Mouse (Mus musculus) intestine, embryonic 15.5 days (tissue): ENCODE measurements around the gene 1700029F12Rik. TPM values are rescaled to one million over a fixed set of nuclear protein-coding genes. Genes with fewer than 3 reads are reported as not detected.

Experiments used
- ATAC-seq: fragments of 200-750 bp; cut with Nextera tagmentation; 2 replicates; pipeline ENCODE4 v1.8.0; 2017; ENCODE audit warnings: moderate TSS enrichment, moderate library complexity
- H3K27ac ChIP-seq: fragments of 300-500 bp; sonication (generic); 2 replicates; pipeline ENCODE4 v1.5.1; 2015; ENCODE audit warnings: mild to moderate bottlenecking, inconsistent platforms
- H3K27me3 ChIP-seq: fragments of 300-500 bp; sonication (generic); replicated peaks from 2 replicates; pipeline ENCODE4 v1.6.1; 2015; ENCODE audit warnings: inconsistent platforms
- H3K36me3 ChIP-seq: fragments of 300-500 bp; sonication (generic); 2 replicates; pipeline ENCODE4 v1.6.1; 2015; ENCODE audit warnings: inconsistent platforms
- H3K4me1 ChIP-seq: fragments of 300-500 bp; sonication (generic); replicated peaks from 2 replicates; pipeline ENCODE4 v1.6.1; 2015; ENCODE audit warnings: inconsistent platforms
- H3K4me2 ChIP-seq: fragments of 300-500 bp; sonication (generic); replicated peaks from 2 replicates; pipeline ENCODE4 v1.6.1; 2015; ENCODE audit warnings: mild to moderate bottlenecking, inconsistent platforms
- H3K4me3 ChIP-seq: fragments of 300-500 bp; sonication (generic); replicated peaks from 2 replicates; pipeline ENCODE4 v1.5.1; 2015; ENCODE audit warnings: inconsistent platforms
- H3K9ac ChIP-seq: fragments of 300-500 bp; sonication (generic); 2 replicates; pipeline ENCODE4 v1.6.1; 2015; ENCODE audit warnings: inconsistent platforms
- H3K9me3 ChIP-seq: fragments of 300-500 bp; sonication (generic); 2 replicates; pipeline ENCODE4 v1.6.1; 2016; ENCODE audit warnings: inconsistent platforms
- WGBS: fragments of 180-500 bp; shearing (Covaris S2); methylation state at CpG from one replicate; pipeline ENCODE4 v1.1.7; 2015; 5-methylcytosine and 5-hydroxymethylcytosine counted together
- polyA plus RNA-seq: library from polyadenylated mRNA; unstranded; fragments of >200 nt; fragmentation: Nextera tagmentation; extraction: Ambion mirVana; gene quantifications from 2 replicates; pipeline ENCODE4 v1.2.1, GENCODE M21; 2015

1700029F12Rik gene
- not detected in 2 replicates for polyA plus RNA-seq

DNA sequence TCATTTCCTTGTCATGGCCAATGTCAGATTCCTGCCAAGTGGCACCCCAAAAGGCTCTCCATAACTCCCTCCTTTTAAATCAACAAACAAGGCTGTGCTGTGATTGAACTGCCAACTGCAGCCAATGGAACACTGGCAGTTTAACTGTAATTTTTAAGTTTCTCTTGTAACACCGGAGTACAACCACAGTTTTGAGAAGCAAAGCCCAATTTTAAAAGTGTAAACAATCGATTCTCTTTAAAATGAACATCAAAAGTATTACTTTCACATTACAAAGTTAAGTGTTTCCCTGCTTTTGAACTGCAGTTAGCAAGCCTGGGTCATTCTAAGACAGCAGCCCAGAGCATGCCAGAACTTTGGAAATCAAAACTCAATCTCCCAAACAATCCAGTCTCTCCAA, at the start of gene 1700029F12Rik:
Gene 1700029F12Rik (minus strand): TSS at position 101 of the 400 bp plus-strand sequence.
- Histone ChIP-seq H3K4me3 (no peak within 1 kb of the TSS), H3K9me3 (no peaks in the 10 kb centered on the region), H3K4me2 (no peak within 1 kb of the TSS), H3K27me3 (no peaks in the 10 kb centered on the region), H3K36me3 (no peaks in the 10 kb centered on the region), H3K4me1 (no peaks in the 10 kb centered on the region), H3K9ac (no peak within 1 kb of the TSS), H3K27ac (no peak within 1 kb of the TSS)
- WGBS = 86% methylated on average over 2 of the region's 2 CpGs
- no peak for ATAC-seq

- Histone ChIP-seq H3K4me3 (no peak overlapping the region), H3K36me3 (no peaks in the 10 kb centered on the region), H3K9me3 (no peaks in the 10 kb centered on the region), H3K27ac (no peak overlapping the region), H3K4me2 (no peak overlapping the region), H3K4me1 (no peaks in the 10 kb centered on the region), H3K9ac (no peak overlapping the region), H3K27me3 (no peaks in the 10 kb centered on the region)
- WGBS = 78% methylated on average over 7 of the region's 7 CpGs
- ATAC-seq = peak; percentile 34; the same call in 1 of the 2 replicates
Observed at GRCm38 (mm10) chr13:97082432-97082831, 48.3 kb upstream of the 1700029F12Rik start.

DNA sequence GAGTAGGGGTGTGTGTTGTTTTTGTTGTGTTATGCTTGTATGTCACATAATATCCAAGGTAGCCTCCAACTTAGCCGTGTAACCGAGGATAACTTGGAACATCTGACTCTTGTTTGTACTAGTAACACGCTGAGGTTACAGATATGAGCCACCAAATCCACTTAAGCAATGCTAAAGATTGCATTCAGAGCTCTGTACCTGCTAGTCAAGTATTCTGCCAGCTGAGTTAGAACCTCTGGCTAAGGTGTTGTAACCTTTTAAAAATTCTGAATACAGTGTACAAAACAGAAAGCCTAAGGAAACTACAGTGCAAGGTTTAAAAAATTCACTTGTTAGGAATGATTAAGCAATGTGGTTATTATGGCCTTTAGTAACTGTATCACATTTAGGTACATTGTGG, 46.5 kb upstream of the 1700029F12Rik start:
- no peaks in the 10 kb centered on the region for H3K27me3 ChIP-seq
- H3K36me3 ChIP-seq = no peaks in the 10 kb centered on the region
- no peak overlapping the region for H3K9ac ChIP-seq
- no peaks in the 10 kb centered on the region for H3K9me3 ChIP-seq
- no peak overlapping the region for H3K4me3 ChIP-seq
- H3K27ac ChIP-seq = no peak overlapping the region
- no peaks in the 10 kb centered on the region for H3K4me1 ChIP-seq
- H3K4me2 ChIP-seq = no peak overlapping the region
- no peak for ATAC-seq
- 94% methylated on average over 3 of the region's 3 CpGs for WGBS

- 72% methylated on average over 2 of the region's 2 CpGs for whole genome bisulfite sequencing
- Histone ChIP-seq H3K36me3 (no peaks in the 10 kb centered on the region), H3K27me3 (no peaks in the 10 kb centered on the region), H3K9ac (no peak overlapping the region), H3K27ac (no peak overlapping the region), H3K9me3 (no peaks in the 10 kb centered on the region), H3K4me3 (no peak overlapping the region), H3K4me1 (no peaks in the 10 kb centered on the region), H3K4me2 (no peak overlapping the region)
- ATAC-seq = no peak
Observed at GRCm38 (mm10) chr13:97080201-97080600, 46.0 kb upstream of the 1700029F12Rik start.

DNA sequence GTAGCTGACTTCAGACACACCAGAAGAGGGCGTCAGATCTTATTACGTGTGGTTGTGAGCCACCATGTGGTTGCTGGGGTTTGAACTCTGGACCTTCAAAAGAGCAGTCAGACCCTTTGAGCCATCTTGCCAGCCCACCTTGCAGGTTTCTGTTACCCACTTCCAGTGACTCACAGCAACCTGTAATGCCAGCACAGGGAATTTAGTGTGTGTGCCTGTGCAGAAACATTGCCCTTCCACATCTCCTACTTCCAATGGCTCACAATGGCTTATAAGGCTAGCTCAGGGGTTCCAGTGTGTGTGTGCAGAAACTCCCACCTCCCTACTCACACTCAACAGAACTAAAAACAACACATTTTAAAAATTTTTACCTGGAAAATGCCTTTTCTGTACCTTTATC, 43.4 kb upstream of the 1700029F12Rik start:
- Histone ChIP-seq H3K4me1 (no peaks in the 10 kb centered on the region), H3K36me3 (no peaks in the 10 kb centered on the region), H3K4me3 (no peak overlapping the region), H3K27me3 (no peaks in the 10 kb centered on the region), H3K27ac (no peak overlapping the region), H3K4me2 (no peak overlapping the region), H3K9ac (no peak overlapping the region), H3K9me3 (no peaks in the 10 kb centered on the region)
- WGBS = 91% methylated on average over 2 of the region's 2 CpGs
- ATAC-seq = no peak

DNA sequence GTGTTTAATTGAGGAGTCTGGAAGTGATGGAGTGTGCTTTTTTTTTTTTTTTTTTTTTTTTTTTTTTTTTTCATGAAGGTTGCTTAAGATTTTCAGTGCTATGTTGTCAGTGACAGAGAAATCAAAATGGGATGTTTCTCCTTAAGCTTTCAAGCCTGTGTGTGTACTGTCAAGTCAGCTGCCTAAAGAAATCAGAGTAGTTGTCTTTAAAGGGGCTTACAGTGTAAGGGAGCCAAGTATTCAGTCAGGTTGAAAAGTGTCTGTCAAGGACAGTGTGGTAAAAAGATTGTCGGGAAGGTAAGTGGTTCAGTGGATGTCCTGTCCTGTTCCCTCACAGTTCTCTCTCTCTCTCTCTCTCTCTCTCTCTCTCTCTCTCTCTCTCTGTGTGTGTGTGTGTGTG, 39.3 kb upstream of the 1700029F12Rik start:
- H3K9ac ChIP-seq = no peak overlapping the region
- peaks cover 5% of the 10 kb centered on the region; the same call in 1 of the 2 replicates for H3K4me1 ChIP-seq
- H3K4me2 ChIP-seq = no peak overlapping the region
- 72% methylated on average over 1 of the region's 1 CpGs for WGBS
- H3K27me3 ChIP-seq = no peaks in the 10 kb centered on the region; the same call in 1 of the 2 replicates
- ATAC-seq = no peak
- H3K4me3 ChIP-seq = no peak overlapping the region
- H3K27ac ChIP-seq = no peak overlapping the region
- no peaks in the 10 kb centered on the region for H3K36me3 ChIP-seq
- no peaks in the 10 kb centered on the region for H3K9me3 ChIP-seq

DNA sequence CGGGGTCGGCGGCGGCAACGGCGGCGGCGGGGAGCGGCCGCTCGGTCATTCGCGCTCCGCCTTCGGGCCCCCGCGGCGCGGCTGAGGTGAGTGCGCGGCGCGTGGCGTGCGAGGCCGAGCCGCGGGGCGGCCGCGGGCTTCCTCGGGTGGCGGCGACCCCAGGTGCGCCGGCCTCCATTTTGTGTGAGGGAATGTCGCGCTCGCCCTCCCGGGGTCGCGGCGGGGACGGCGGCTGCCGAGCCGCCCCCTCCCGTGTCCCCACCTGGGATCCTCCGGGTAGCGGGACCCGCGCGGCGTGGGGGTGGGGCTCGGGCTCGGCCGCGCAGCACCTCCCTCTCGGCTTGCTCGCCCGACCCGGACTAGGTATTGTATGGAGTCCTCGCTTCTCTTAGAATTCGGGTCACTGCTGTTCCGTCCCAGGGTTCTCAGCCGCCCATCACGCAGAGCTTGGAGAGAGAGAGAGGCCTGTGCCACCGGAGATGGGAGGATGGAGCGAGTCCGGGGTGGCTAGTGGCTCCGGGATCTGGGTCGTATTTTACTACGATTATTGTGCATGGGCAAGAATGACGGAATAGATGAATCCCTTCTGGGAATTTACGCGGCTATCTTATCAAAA, 37.6 kb upstream of the 1700029F12Rik start:
- Histone ChIP-seq H3K9me3 (no peaks in the 10 kb centered on the region), H3K9ac (peak overlapping the region; percentile 57), H3K4me3 (peak overlapping the region; percentile 82), H3K4me1 (peaks cover 5% of the 10 kb centered on the region; the same call in 1 of the 2 replicates), H3K27ac (no peak overlapping the region), H3K4me2 (peak overlapping the region; percentile 98), H3K27me3 (no peaks in the 10 kb centered on the region; the same call in 1 of the 2 replicates), H3K36me3 (no peaks in the 10 kb centered on the region)
- peak; percentile 71 for ATAC-seq
- WGBS = under 1% methylated on average over 59 of the region's 76 CpGs

DNA sequence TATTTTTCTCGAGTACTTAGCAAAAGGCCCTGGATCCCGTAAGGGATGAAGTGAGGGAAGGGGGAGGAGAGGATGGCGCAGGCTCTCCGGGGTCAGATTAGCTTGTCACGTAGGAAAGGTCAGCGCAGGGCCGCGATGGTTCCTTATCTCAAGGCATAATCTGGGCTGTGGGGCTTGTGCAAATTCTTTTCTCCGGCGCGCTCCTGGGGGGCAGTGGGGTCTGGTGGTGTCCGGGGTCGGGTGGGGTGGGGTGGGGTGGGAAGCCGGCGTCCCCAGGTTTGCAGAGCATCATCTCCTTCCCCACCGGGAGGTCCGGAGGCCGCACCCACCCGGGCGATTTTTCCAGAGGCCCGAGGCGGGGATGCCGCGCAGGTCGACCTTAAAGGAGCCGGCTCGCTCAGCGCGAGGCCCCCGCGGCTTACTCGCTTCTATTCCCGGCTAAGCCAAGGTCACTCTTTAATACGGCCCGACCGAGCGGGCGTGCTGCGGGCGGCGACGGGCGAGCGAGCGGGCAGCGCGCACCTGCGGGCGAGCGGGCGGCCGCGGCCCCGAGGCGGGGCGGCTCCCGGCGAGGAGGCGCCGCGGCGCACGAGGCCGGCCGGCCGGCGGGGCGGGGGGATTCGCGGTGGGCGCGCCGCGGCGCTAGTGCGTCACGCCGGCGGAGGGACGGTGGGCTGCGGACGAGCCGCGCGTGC, 36.9 kb upstream of the 1700029F12Rik start:
- Histone ChIP-seq H3K9me3 (no peaks in the 10 kb centered on the region), H3K9ac (peak overlapping the region; percentile 57), H3K27me3 (no peaks in the 10 kb centered on the region; the same call in 1 of the 2 replicates), H3K4me1 (peaks cover 5% of the 10 kb centered on the region; the same call in 1 of the 2 replicates), H3K4me3 (peak overlapping the region; percentile 82), H3K27ac (no peak overlapping the region), H3K4me2 (peak overlapping the region; percentile 98), H3K36me3 (no peaks in the 10 kb centered on the region)
- 1% methylated on average over 71 of the region's 85 CpGs for WGBS
- ATAC-seq = peak; percentile 81

- H3K36me3 ChIP-seq = no peaks in the 10 kb centered on the region
- 71% methylated on average over 8 of the region's 8 CpGs for WGBS
Observed at GRCm38 (mm10) chr13:97068151-97068550, 34.0 kb upstream of the 1700029F12Rik start.

DNA sequence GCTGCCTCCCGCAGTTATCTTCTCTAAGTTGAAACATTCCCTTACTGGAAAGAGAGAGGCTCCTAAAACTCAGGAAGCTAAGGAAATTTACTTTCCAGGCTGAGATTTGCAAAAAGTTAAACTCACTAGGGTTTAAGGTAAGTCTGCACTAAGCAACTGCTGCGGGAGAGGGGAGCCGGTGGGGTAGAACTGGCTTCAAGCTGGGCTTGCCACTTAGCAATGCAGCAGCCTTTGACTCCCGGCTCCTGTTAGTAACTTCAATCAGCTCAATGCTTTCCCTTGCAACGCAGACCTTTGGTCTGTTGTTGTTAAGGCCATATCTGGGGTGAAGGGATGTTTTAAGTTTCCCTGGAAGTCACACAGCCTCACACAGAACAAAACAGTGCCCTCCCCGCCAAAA, 33.5 kb upstream of the 1700029F12Rik start:
- 28% methylated on average over 6 of the region's 6 CpGs for WGBS
- Histone ChIP-seq H3K9ac (no peak overlapping the region), H3K27me3 (no peaks in the 10 kb centered on the region; the same call in 1 of the 2 replicates), H3K4me3 (no peak overlapping the region), H3K36me3 (no peaks in the 10 kb centered on the region), H3K9me3 (no peaks in the 10 kb centered on the region), H3K4me1 (peaks cover 5% of the 10 kb centered on the region; the same call in 1 of the 2 replicates), H3K27ac (no peak overlapping the region), H3K4me2 (no peak overlapping the region)
- no peak for ATAC-seq

More at GRCm38 (mm10) chr13:97068151-97068550, 34.0 kb upstream of the 1700029F12Rik start:
- Histone ChIP-seq H3K27ac (no peak overlapping the region), H3K4me1 (peaks cover 5% of the 10 kb centered on the region; the same call in 1 of the 2 replicates), H3K4me3 (no peak overlapping the region), H3K27me3 (no peaks in the 10 kb centered on the region; the same call in 1 of the 2 replicates), H3K9ac (no peak overlapping the region), H3K9me3 (no peaks in the 10 kb centered on the region), H3K4me2 (no peak overlapping the region)
- ATAC-seq = no peak

- Histone ChIP-seq H3K27me3 (no peaks in the 10 kb centered on the region; the same call in 1 of the 2 replicates), H3K4me3 (no peak within 1 kb of the TSS), H3K4me1 (peaks cover 5% of the 10 kb centered on the region; the same call in 1 of the 2 replicates), H3K9me3 (no peaks in the 10 kb centered on the region), H3K36me3 (no peaks in the 10 kb centered on the region), H3K9ac (no peak within 1 kb of the TSS), H3K4me2 (no peak within 1 kb of the TSS), H3K27ac (no peak within 1 kb of the TSS)
- 68% methylated on average over 15 of the region's 15 CpGs for WGBS
- no peak for ATAC-seq
Observed at GRCm38 (mm10) chr13:97066649-97067550, 32.7 kb upstream of the 1700029F12Rik start, which contains the start of gene Fam169a. Fam169a (plus strand) TSS chr13:97067286.
